Mouse (Mus musculus) lung, embryonic 14.5 days (tissue): ENCODE measurements around the gene Cep295nl. TPM values are rescaled to one million over a fixed set of nuclear protein-coding genes. Genes with fewer than 3 reads are reported as not detected.

Experiments
- ATAC-seq: fragments of 200-750 bp; cut with Nextera tagmentation; 2 replicates; pipeline ENCODE4 v1.8.0; 2017; ENCODE audit warnings: mild to moderate bottlenecking, moderate TSS enrichment, moderate library complexity; ENCODE audit not compliant: insufficient read depth
- DNase-seq: peaks from one replicate; pipeline ENCODE4 v3.0.0-alpha.2; 2015
- H3K27ac ChIP-seq: fragments of 300-500 bp; sonication (generic); 2 replicates; pipeline ENCODE4 v1.5.1; 2014; ENCODE audit warnings: low read depth, mild to moderate bottlenecking, moderate library complexity
- H3K27me3 ChIP-seq: fragments of 300-500 bp; sonication (generic); 2 replicates; pipeline ENCODE4 v1.6.1; 2014; ENCODE audit warnings: low read length, control low read depth; ENCODE audit not compliant: insufficient read depth
- H3K36me3 ChIP-seq: fragments of 300-500 bp; sonication (generic); 2 replicates; pipeline ENCODE4 v1.6.1; 2014; ENCODE audit warnings: control low read depth; ENCODE audit not compliant: insufficient read depth
- H3K4me1 ChIP-seq: fragments of 300-500 bp; sonication (generic); 2 replicates; pipeline ENCODE4 v1.6.1; 2014; ENCODE audit warnings: antibody characterized with exemption, control low read depth; ENCODE audit not compliant: insufficient read depth
- H3K4me2 ChIP-seq: fragments of 300-500 bp; sonication (generic); 2 replicates; pipeline ENCODE4 v1.6.1; 2014; ENCODE audit warnings: mild to moderate bottlenecking
- H3K4me3 ChIP-seq: fragments of 300-500 bp; sonication (generic); 2 replicates; pipeline ENCODE4 v1.5.1; 2014; ENCODE audit warnings: low read depth, low read length
- H3K9ac ChIP-seq: fragments of 300-500 bp; sonication (generic); 2 replicates; pipeline ENCODE4 v1.6.1; 2014
- H3K9me3 ChIP-seq: fragments of 300-500 bp; sonication (generic); 2 replicates; pipeline ENCODE4 v1.6.1; 2016; ENCODE audit warnings: low read depth, low read length, control low read depth
- CTCF ChIP-seq: IDR thresholded peaks from 2 replicates; pipeline ENCODE4 v1.5.1; 2016; ENCODE audit warnings: antibody characterized with exemption, low read depth
- WGBS: fragments of 180-500 bp; shearing (Covaris S2); extraction: QIAGEN DNeasy Blood & Tissue Kit; methylation state at CpG from one replicate; pipeline ENCODE4 v1.1.7; 2014; 5-methylcytosine and 5-hydroxymethylcytosine counted together
- polyA plus RNA-seq: library from polyadenylated mRNA; unstranded; fragments of >200 nt; fragmentation: Nextera tagmentation; extraction: Ambion mirVana; gene quantifications from 2 replicates; pipeline ENCODE4 v1.2.1, GENCODE M21; 2014

Gene Cep295nl
- polyA plus RNA-seq, 1 experiment from 2014 or later, result 0.62 TPM

- no peak overlapping the region for H3K9ac ChIP-seq
- TF ChIP-seq CTCF, result no peak
- no peaks in the 10 kb centered on the region for H3K9me3 ChIP-seq
- DNase-seq (no peak), ATAC-seq (no peak)
- H3K4me2 ChIP-seq, result no peak overlapping the region
- H3K27me3 ChIP-seq, result no peaks in the 10 kb centered on the region
- 59% methylated on average over 3 of the region's 3 CpGs for WGBS
- H3K4me3 ChIP-seq, result no peak overlapping the region
- no peak overlapping the region for H3K27ac ChIP-seq
- H3K4me1 ChIP-seq, result peaks cover 19% of the 10 kb centered on the region
- H3K36me3 ChIP-seq, result no peaks in the 10 kb centered on the region
These were observed 23.8 kb upstream of the Cep295nl start for GRCm38 (mm10) chr11:118366108-118366507.

DNA sequence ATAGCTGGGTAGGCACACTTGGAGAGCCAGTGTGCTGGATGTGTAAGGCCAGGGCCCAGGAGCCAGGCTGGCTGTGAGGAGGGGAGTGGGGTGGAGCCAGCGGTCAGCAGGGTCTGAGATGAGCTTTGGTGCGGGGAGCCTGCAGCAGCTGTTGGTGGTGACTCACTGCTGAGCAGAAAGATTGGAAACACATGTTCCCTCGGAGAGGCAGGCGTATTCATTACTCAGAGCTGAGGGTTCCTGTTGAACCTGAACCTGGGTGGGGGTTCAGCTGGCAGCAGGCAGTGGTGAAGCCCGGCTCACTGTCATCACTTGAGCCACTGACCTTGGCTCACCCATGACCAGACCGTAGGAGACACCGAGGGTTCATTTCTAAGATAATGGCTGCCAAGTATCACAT lies 22.9 kb upstream of the Cep295nl start:
- Histone ChIP-seq H3K27me3 (no peaks in the 10 kb centered on the region), H3K4me3 (no peak overlapping the region), H3K27ac (peak overlapping the region; percentile 54; the same call in 1 of the 2 replicates), H3K4me1 (peaks cover 27% of the 10 kb centered on the region), H3K9me3 (no peaks in the 10 kb centered on the region), H3K9ac (no peak overlapping the region), H3K4me2 (no peak overlapping the region), H3K36me3 (no peaks in the 10 kb centered on the region)
- WGBS, result 40% methylated on average over 7 of the region's 7 CpGs
- ATAC-seq, result peak; percentile 22
- TF ChIP-seq CTCF, result no peak
- peak; percentile 54 for DNase-seq

DNA sequence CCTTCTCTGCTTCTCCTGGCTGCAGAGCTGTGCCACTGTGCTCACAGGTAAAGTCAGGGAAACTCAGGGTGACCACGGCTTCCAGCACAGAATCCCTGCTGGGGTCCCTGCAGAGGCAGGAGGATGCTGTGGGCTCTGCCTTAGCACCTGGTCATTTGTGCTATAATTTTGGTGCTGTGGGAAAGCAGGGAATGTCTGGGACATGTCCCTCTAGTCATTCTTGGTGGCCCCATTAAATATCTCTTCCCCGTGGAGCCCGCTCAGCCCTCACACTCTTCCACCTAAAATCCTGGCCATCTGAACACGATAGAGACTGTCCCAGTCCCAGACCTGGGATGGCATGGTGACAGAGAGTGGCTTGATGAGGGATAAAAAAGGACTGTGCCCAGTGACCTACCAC lies 21.7 kb upstream of the Cep295nl start:
- DNase-seq, result no peak
- no peak overlapping the region for H3K27ac ChIP-seq
- ATAC-seq, result no peak
- no peak overlapping the region for H3K4me2 ChIP-seq
- H3K4me1 ChIP-seq, result peaks cover 27% of the 10 kb centered on the region
- H3K9ac ChIP-seq, result no peak overlapping the region
- no peaks in the 10 kb centered on the region for H3K36me3 ChIP-seq
- H3K4me3 ChIP-seq, result no peak overlapping the region
- no peaks in the 10 kb centered on the region for H3K27me3 ChIP-seq
- H3K9me3 ChIP-seq, result no peaks in the 10 kb centered on the region
- WGBS, result 83% methylated on average over 4 of the region's 4 CpGs
- no peak for TF ChIP-seq CTCF

GRCm38 (mm10) chr11:118362971-118363518 lies 20.7 kb upstream of the Cep295nl start:
- Histone ChIP-seq H3K27me3 (no peaks in the 10 kb centered on the region), H3K36me3 (no peaks in the 10 kb centered on the region), H3K4me3 (no peak overlapping the region), H3K4me2 (peak overlapping the region; percentile 43), H3K9ac (peak overlapping the region; percentile 14; the same call in 1 of the 2 replicates), H3K4me1 (peaks cover 27% of the 10 kb centered on the region), H3K27ac (peak overlapping the region; percentile 81), H3K9me3 (no peaks in the 10 kb centered on the region)
- DNase-seq, result peak; percentile 78
- 1% methylated on average over 8 of the region's 8 CpGs for WGBS
- TF ChIP-seq CTCF, result no peak
- peak; percentile 88 for ATAC-seq

- Histone ChIP-seq H3K9me3 (no peaks in the 10 kb centered on the region), H3K27ac (peak overlapping the region; percentile 81), H3K36me3 (no peaks in the 10 kb centered on the region), H3K4me3 (no peak overlapping the region), H3K27me3 (no peaks in the 10 kb centered on the region), H3K9ac (no peak overlapping the region), H3K4me2 (no peak overlapping the region), H3K4me1 (peaks cover 27% of the 10 kb centered on the region)
- peak; percentile 16; the same call in 1 of the 2 replicates for ATAC-seq
- WGBS, result 46% methylated on average over 1 of the region's 1 CpGs
- TF ChIP-seq CTCF, result no peak
- no peak for DNase-seq
These were observed 20.2 kb upstream of the Cep295nl start for GRCm38 (mm10) chr11:118362501-118362900.

DNA sequence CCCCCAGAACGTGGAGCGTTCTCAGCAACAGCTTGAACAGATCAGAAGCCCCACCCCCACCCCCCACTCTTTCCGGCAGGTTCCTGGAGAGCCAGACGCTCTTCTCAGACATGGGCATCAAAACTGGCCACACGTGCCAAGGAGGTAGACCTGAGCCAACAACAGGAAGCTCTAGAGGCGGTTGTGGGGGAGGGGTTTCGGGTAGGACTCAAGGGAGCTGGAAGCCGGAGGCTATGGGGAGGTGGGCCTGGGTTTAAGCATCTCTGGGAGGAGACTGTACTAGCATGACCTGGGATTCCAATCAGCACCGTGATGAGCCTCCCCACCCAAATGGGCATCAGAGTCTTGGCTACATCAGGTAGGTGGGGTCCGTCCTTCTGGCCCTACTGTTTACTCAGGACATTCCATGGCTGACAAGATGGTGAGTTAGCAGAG lies 18.6 kb upstream of the Cep295nl start:
- H3K27me3 ChIP-seq, result no peaks in the 10 kb centered on the region
- ATAC-seq (no peak), DNase-seq (peak; percentile 41)
- no peak overlapping the region for H3K4me3 ChIP-seq
- H3K27ac ChIP-seq, result 0 out of 2 replicates have a peak overlapping the region, but pooled peaks have one; percentile 22
- no peaks in the 10 kb centered on the region for H3K9me3 ChIP-seq
- H3K4me2 ChIP-seq, result no peak overlapping the region
- 33% methylated on average over 10 of the region's 10 CpGs for WGBS
- H3K36me3 ChIP-seq, result no peaks in the 10 kb centered on the region
- no peak for TF ChIP-seq CTCF
- peaks cover 27% of the 10 kb centered on the region for H3K4me1 ChIP-seq
- no peak overlapping the region for H3K9ac ChIP-seq

DNA sequence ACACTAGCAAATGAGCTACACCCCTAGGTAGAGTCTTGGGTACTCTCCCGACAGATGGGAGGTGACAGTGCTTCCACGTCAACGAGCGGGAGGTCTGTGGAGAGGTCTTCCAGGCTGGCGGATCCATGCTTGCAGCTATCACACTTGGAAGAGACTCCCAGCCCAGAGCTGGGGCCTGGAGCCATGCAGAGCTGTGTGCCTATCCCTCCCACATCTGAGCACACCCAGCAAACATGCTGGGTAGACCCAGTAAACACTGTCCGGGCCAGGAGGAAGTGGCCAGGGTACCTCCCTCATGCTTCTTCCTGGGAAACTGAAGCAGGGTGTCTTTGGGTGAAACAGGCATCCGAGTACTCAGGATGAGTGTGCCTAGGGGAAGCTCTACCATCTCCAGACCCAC lies 18.2 kb upstream of the Cep295nl start:
- 59% methylated on average over 7 of the region's 7 CpGs for WGBS
- Histone ChIP-seq H3K9me3 (no peaks in the 10 kb centered on the region), H3K4me1 (peaks cover 32% of the 10 kb centered on the region), H3K27ac (0 out of 2 replicates have a peak overlapping the region, but pooled peaks have one; percentile 22), H3K27me3 (no peaks in the 10 kb centered on the region), H3K9ac (no peak overlapping the region), H3K4me2 (no peak overlapping the region), H3K4me3 (no peak overlapping the region), H3K36me3 (no peaks in the 10 kb centered on the region)
- ATAC-seq (no peak), DNase-seq (no peak)
- TF ChIP-seq CTCF, result no peak

DNA sequence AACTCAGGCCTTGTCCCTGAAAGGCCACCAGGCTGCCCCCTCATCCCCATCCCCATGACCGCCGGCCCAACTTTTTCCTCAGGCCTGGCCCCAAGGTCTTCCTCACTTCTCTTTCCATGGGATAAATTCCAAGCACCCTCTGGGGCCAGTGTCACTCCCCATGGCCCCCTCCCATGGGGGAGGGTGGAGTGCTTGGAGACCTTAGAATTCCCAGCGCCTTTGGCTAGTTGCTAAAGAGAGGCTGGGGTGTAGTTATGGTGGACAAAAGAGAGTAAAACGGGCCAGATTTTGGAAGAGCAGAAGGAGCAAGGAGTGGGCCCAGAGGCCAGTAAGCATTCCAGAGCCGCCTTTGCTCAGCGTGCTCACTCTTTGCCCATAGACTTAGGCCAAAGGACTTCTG lies 13.3 kb upstream of the Cep295nl start, which contains the start of gene Timp2:
TSS of gene Timp2 (minus strand) at position 101 of the 400 bp plus-strand sequence.
- peak within 1 kb of the TSS; percentile 91 for H3K27ac ChIP-seq
- H3K4me2 ChIP-seq, result peak within 1 kb of the TSS; percentile 81
- 34% methylated on average over 6 of the region's 6 CpGs for WGBS
- peaks cover 21% of the 10 kb centered on the region for H3K4me1 ChIP-seq
- H3K4me3 ChIP-seq, result peak within 1 kb of the TSS; percentile 83
- H3K36me3 ChIP-seq, result 0 out of 2 replicates have a peak, but pooled peaks cover 12% of the 10 kb centered on the region
- no peaks in the 10 kb centered on the region for H3K9me3 ChIP-seq
- no peaks in the 10 kb centered on the region for H3K27me3 ChIP-seq
- H3K9ac ChIP-seq, result peak within 1 kb of the TSS; percentile 93
- ATAC-seq, result peak; percentile 7; the same call in 1 of the 2 replicates
- no peak for TF ChIP-seq CTCF
- no peak for DNase-seq
